ENCODE assay signal across 26 mouse cellular contexts in genomic region chr3:96883690-96884089, GRCm38 (mm10). TPM values are rescaled to one million over a fixed set of nuclear protein-coding genes. Genes with fewer than 3 reads are reported as not detected.
DNase-seq lines count a peak whose midpoint lies in the region; ATAC-seq and TF ChIP-seq lines count a peak whose summit lies in the region.
"Had no signal": no experiment of that assay in that cellular context is flagged by ENCODE, and none has a peak within 500 bp of the region (broad histone marks: within the 10 kb centered on the region; RNA-seq: fewer than 3 reads in every experiment).

No protein-coding gene starts in this region.

- no peak overlapping the region for H3K4me2 ChIP-seq in forebrain, embryonic 14.5 days (ENCODE audit: low read length)
- no peak overlapping the region for H3K4me2 ChIP-seq in midbrain, embryonic 13.5 days (replicated peaks)
- H3K4me2 ChIP-seq: embryonic facial prominence, embryonic 12.5 days; heart, embryonic 11.5 days; heart, embryonic 15.5 days; hindbrain, embryonic 14.5 days had no signal

- H3K9ac ChIP-seq in forebrain, embryonic 14.5 days (ENCODE audit: low read length): no peak overlapping the region
- H3K9ac ChIP-seq in midbrain, embryonic 13.5 days (replicated peaks): no peak overlapping the region
- H3K9ac ChIP-seq: embryonic facial prominence, embryonic 12.5 days; heart, embryonic 15.5 days; hindbrain, embryonic 14.5 days had no signal

- peaks cover 3% of the 10 kb centered on the region; the same call in 1 of the 2 replicates for H3K4me1 ChIP-seq in spleen, adult 2 months (ENCODE audit: control insufficient read depth, insufficient read depth, insufficient read length)
- H3K4me1 ChIP-seq in small intestine, adult 2 months (ENCODE audit: control insufficient read depth, insufficient read depth, insufficient read length, low read length): no peaks in the 10 kb centered on the region
- H3K4me1 ChIP-seq in forebrain, embryonic 14.5 days (ENCODE audit: control insufficient read depth, insufficient read depth, low read length): no peaks in the 10 kb centered on the region
- H3K4me1 ChIP-seq in midbrain, embryonic 13.5 days (replicated peaks): no peaks in the 10 kb centered on the region
- H3K4me1 ChIP-seq: heart, embryonic 15.5 days; hindbrain, embryonic 10.5 days had no signal

- H3K27me3 ChIP-seq in spleen, adult 2 months (ENCODE audit: control insufficient read depth, insufficient read depth, low read length): no peaks in the 10 kb centered on the region
- no peaks in the 10 kb centered on the region for H3K27me3 ChIP-seq in small intestine, adult 2 months (ENCODE audit: control insufficient read depth, insufficient read depth, low read length)
- no peaks in the 10 kb centered on the region for H3K27me3 ChIP-seq in forebrain, embryonic 14.5 days (replicated peaks; ENCODE audit: control insufficient read depth, insufficient read depth, low read length)
- no peaks in the 10 kb centered on the region for H3K27me3 ChIP-seq in midbrain, embryonic 13.5 days
- H3K27me3 ChIP-seq: embryonic facial prominence, embryonic 12.5 days; heart, embryonic 15.5 days had no signal

- peaks cover 16% of the 10 kb centered on the region for H3K36me3 ChIP-seq in spleen, adult 2 months (ENCODE audit: control insufficient read depth, insufficient read depth, low read length)
- peaks cover 52% of the 10 kb centered on the region for H3K36me3 ChIP-seq in small intestine, adult 2 months (ENCODE audit: control insufficient read depth, insufficient read depth, low read length)
- peaks cover 73% of the 10 kb centered on the region for H3K36me3 ChIP-seq in forebrain, embryonic 14.5 days (ENCODE audit: control insufficient read depth, insufficient read depth, low read length)
- H3K36me3 ChIP-seq in midbrain, embryonic 13.5 days: peaks cover 80% of the 10 kb centered on the region

- WGBS in spleen, adult 2 months: 55% methylated on average over 7 of the region's 7 CpGs
- WGBS in small intestine, adult 2 months: 67% methylated on average over 7 of the region's 7 CpGs
- WGBS in forebrain, embryonic 14.5 days: 97% methylated on average over 7 of the region's 7 CpGs
- 96% methylated on average over 7 of the region's 7 CpGs for WGBS in midbrain, embryonic 13.5 days

- TF ChIP-seq POLR2A in spleen, adult 2 months (IDR thresholded peaks at IDR 0.05; ENCODE audit: low read depth, low read length): no peak
- TF ChIP-seq POLR2A in small intestine, adult 2 months (IDR thresholded peaks at IDR 0.05; ENCODE audit: low read depth, low read length): no peak

- 0 out of 2 replicates have a peak overlapping the region, but pooled peaks have one; percentile 15 for H3K27ac ChIP-seq in spleen, adult 2 months (ENCODE audit: insufficient read depth, low read length)
- peak overlapping the region; percentile 18; the same call in 1 of the 2 replicates for H3K27ac ChIP-seq in small intestine, adult 2 months (ENCODE audit: insufficient read depth, low read depth, low read length)
- no peak overlapping the region for H3K27ac ChIP-seq in forebrain, embryonic 14.5 days (ENCODE audit: low read depth, low read length)
- H3K27ac ChIP-seq in midbrain, embryonic 13.5 days: no peak overlapping the region
- H3K27ac ChIP-seq: embryonic facial prominence, embryonic 12.5 days; heart, adult 2 months; heart, embryonic 15.5 days; hindbrain, embryonic 10.5 days; hindbrain, embryonic 14.5 days had no signal

- ATAC-seq in CD4-positive, CD25-positive, alpha-beta regulatory T cell, adult 4 months: peak; percentile 27
- no peak for ATAC-seq in forebrain, embryonic 14.5 days
- ATAC-seq in midbrain, embryonic 13.5 days: no peak
- ATAC-seq: forebrain, embryonic 16.5 days had no signal

- DNase-seq in spleen, adult 2 months (ENCODE audit: low read depth in 1 of 2, low spot score in 2 of 2): no peak
- no peak for DNase-seq in spleen, postnatal 36 days (ENCODE audit: low spot score in 2 of 2)
- DNase-seq in induced T-regulatory cell, adult 2 months (ENCODE audit: low read depth): peak; percentile 54
- no peak for DNase-seq in left cerebral cortex, adult 9 months (ENCODE audit: low spot score in 2 of 2)
- DNase-seq in forebrain, embryonic 14.5 days (ENCODE audit: low spot score): no peak
- DNase-seq: adrenal gland, postnatal 10 days; B cell, adult 2 months; cerebellum, adult 11-12 months; cerebellum, adult 9-10 months; cerebellum, postnatal 25 days; gastrocnemius, postnatal 10 days; heart, adult 2 months had no signal

- H3K4me3 ChIP-seq in spleen, adult 2 months (ENCODE audit: extremely low read depth, insufficient read depth, insufficient read length): no peak overlapping the region
- H3K4me3 ChIP-seq in small intestine, adult 2 months (ENCODE audit: low read depth, low read length): peak overlapping the region; percentile 1; the same call in 1 of the 2 replicates
- H3K4me3 ChIP-seq in forebrain, embryonic 14.5 days (ENCODE audit: low read depth, low read length): no peak overlapping the region
- H3K4me3 ChIP-seq in midbrain, embryonic 13.5 days (replicated peaks): no peak overlapping the region
- H3K4me3 ChIP-seq: embryonic facial prominence, embryonic 12.5 days; heart, adult 2 months; heart, embryonic 15.5 days; hindbrain, embryonic 10.5 days had no signal

- H3K9me3 ChIP-seq in forebrain, embryonic 14.5 days (replicated peaks; ENCODE audit: control insufficient read depth, low read length): no peaks in the 10 kb centered on the region
- H3K9me3 ChIP-seq in midbrain, embryonic 13.5 days: no peaks in the 10 kb centered on the region
- H3K9me3 ChIP-seq: embryonic facial prominence, embryonic 12.5 days; G1E; heart, embryonic 15.5 days; hindbrain, embryonic 10.5 days had no signal

- no peak for TF ChIP-seq CTCF in spleen, adult 2 months (IDR thresholded peaks at IDR 0.05; ENCODE audit: extremely low read depth, insufficient read depth, insufficient read length, insufficient replicate concordance)
- TF ChIP-seq CTCF in small intestine, adult 2 months (IDR thresholded peaks at IDR 0.05; ENCODE audit: extremely low read depth, insufficient read length, insufficient replicate concordance, low read depth, low read length): no peak

RNA-seq across cellular contexts. Expression of gene Gja5, which starts 20.8 kb away (rescaled TPM):
- 0.95 and 0.97 TPM in 2 replicates for polyA plus RNA-seq in spleen, adult 2 months (2012; rRNA removed)
- not detected for polyA plus RNA-seq in CD4-positive, CD25-positive, alpha-beta regulatory T cell, adult 4 months (2017; shearing (Covaris generic))
- polyA plus RNA-seq in small intestine, adult 2 months (2012; rRNA removed): 0.53 and 0.62 TPM in 2 replicates
- 1.1 and 2.0 TPM in 2 replicates for polyA plus RNA-seq in forebrain, embryonic 14.5 days (2014; fragmentation: Nextera tagmentation; extraction: Ambion mirVana)
- 3.1 and 3.6 TPM in 2 replicates for polyA plus RNA-seq in midbrain, embryonic 13.5 days (2015; fragmentation: Nextera tagmentation; extraction: Ambion mirVana)

RNA-seq across cellular contexts. Expression of gene Gpr89, which starts 21.5 kb away (rescaled TPM):
- 7.5 and 8.5 TPM in 2 replicates for polyA plus RNA-seq in spleen, adult 2 months (2012; rRNA removed)
- 10 to 100 TPM; 30.1 to 39.6 TPM for polyA plus RNA-seq in CD4-positive, CD25-positive, alpha-beta regulatory T cell, adult 4 months (2017; shearing (Covaris generic))
- 11.5 and 23.5 TPM in 2 replicates for polyA plus RNA-seq in small intestine, adult 2 months (2012; rRNA removed)
- polyA plus RNA-seq in forebrain, embryonic 14.5 days (2014; fragmentation: Nextera tagmentation; extraction: Ambion mirVana): 38.8 and 39.3 TPM in 2 replicates
- 34.8 and 37.0 TPM in 2 replicates for polyA plus RNA-seq in midbrain, embryonic 13.5 days (2015; fragmentation: Nextera tagmentation; extraction: Ambion mirVana)

RNA-seq across cellular contexts. Expression of gene Gja8, which starts 42.1 kb away (rescaled TPM):
- polyA plus RNA-seq in spleen, adult 2 months (2012; rRNA removed): not detected in 2 replicates
- not detected for polyA plus RNA-seq in CD4-positive, CD25-positive, alpha-beta regulatory T cell, adult 4 months (2017; shearing (Covaris generic))
- polyA plus RNA-seq in small intestine, adult 2 months (2012; rRNA removed): not detected in 2 replicates
- polyA plus RNA-seq in forebrain, embryonic 14.5 days (2014; fragmentation: Nextera tagmentation; extraction: Ambion mirVana): not detected in 2 replicates
- 0.04 TPM in 1 of 2 replicates, not detected in the other for polyA plus RNA-seq in midbrain, embryonic 13.5 days (2015; fragmentation: Nextera tagmentation; extraction: Ambion mirVana)
- polyA plus RNA-seq: brain, embryonic 14.5 days; cortical plate, adult 2 months; forebrain, embryonic 11.5 days; forebrain, embryonic 16.5 days; frontal cortex, adult 2 months; G1E; heart, adult 2 months; heart, embryonic 11.5 days; heart, embryonic 15.5 days; hindbrain, embryonic 10.5 days; hindbrain, embryonic 14.5 days had no signal

RNA-seq across cellular contexts. Expression of gene Cd160, which starts 54.5 kb away (rescaled TPM):
- polyA plus RNA-seq in spleen, adult 2 months (2012; rRNA removed): 3.2 and 3.8 TPM in 2 replicates
- 10 to 100 TPM; 29.0 to 38.4 TPM for polyA plus RNA-seq in CD4-positive, CD25-positive, alpha-beta regulatory T cell, adult 4 months (2017; shearing (Covaris generic))
- 2.4 and 3.4 TPM in 2 replicates for polyA plus RNA-seq in small intestine, adult 2 months (2012; rRNA removed)
- 0.18 and 0.40 TPM in 2 replicates for polyA plus RNA-seq in forebrain, embryonic 14.5 days (2014; fragmentation: Nextera tagmentation; extraction: Ambion mirVana)
- polyA plus RNA-seq in midbrain, embryonic 13.5 days (2015; fragmentation: Nextera tagmentation; extraction: Ambion mirVana): 0.14 and 0.17 TPM in 2 replicates
- polyA plus RNA-seq: brain, embryonic 14.5 days; cortical plate, adult 2 months; forebrain, embryonic 11.5 days had no signal

RNA-seq across cellular contexts. Expression of gene Pdzk1, which starts 54.6 kb away (rescaled TPM):
- 0.11 TPM in 1 of 2 replicates, not detected in the other for polyA plus RNA-seq in spleen, adult 2 months (2012; rRNA removed)
- polyA plus RNA-seq in CD4-positive, CD25-positive, alpha-beta regulatory T cell, adult 4 months (2017; shearing (Covaris generic)): under 1 TPM; 0.32 to 0.85 TPM
- polyA plus RNA-seq in small intestine, adult 2 months (2012; rRNA removed): 11.4 and 58.3 TPM in 2 replicates
- polyA plus RNA-seq in forebrain, embryonic 14.5 days (2014; fragmentation: Nextera tagmentation; extraction: Ambion mirVana): 0.28 TPM in 1 of 2 replicates, not detected in the other
- polyA plus RNA-seq in midbrain, embryonic 13.5 days (2015; fragmentation: Nextera tagmentation; extraction: Ambion mirVana): 0.14 TPM in 1 of 2 replicates, not detected in the other
- polyA plus RNA-seq: embryonic facial prominence, embryonic 12.5 days; forebrain, embryonic 11.5 days; heart, embryonic 15.5 days had no signal

Comparison
In these comparisons a context has a peak if more than half of its experiments do, and no peak if none do; other contexts are left out.
1. H3K27ac ChIP-seq: peak in spleen, adult 2 months (single experiment) and small intestine, adult 2 months (single experiment); none in forebrain, embryonic 14.5 days (single experiment) and midbrain, embryonic 13.5 days (single experiment).